ENCODE assay signal across 26 mouse cellular contexts in the genomic region with DNA sequence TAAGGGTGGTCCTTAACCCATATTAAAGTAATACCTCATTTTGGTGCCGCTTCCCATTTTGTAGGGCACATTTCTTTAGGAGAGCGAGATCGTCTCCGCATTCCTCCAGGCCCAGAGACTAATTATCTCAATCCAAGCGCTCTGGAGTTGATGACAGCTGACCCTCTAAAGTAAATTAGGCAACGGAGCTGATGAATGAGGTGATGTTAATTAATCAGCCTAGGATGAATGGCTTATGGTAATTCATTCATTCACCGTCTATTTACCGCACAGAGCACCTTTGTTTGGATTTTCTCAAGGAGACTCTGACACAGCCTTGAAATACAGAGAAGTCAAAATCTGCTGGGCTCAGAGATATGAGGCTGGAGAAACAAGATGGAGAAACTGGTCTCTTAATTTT. TPM values are rescaled to one million over a fixed set of nuclear protein-coding genes. Genes with fewer than 3 reads are reported as not detected.
"Had no signal": no experiment of that assay in that cellular context is flagged by ENCODE, and none has a peak within 500 bp of the region (broad histone marks: within the 10 kb centered on the region; RNA-seq: fewer than 3 reads in every experiment).

No protein-coding gene starts in this region.

- H3K4me3 ChIP-seq: layer of hippocampus, adult 2 months; limb, embryonic 10.5 days; limb, embryonic 13.5 days; liver, embryonic 12.5 days; liver, embryonic 15.5 days; lung, embryonic 15.5 days; megakaryocyte, embryonic 14.5 days; midbrain, embryonic 10.5 days; midbrain, embryonic 13.5 days; myocyte; neural tube, embryonic 13.5 days; stomach, embryonic 15.5 days had no signal

- H3K27ac ChIP-seq: kidney, postnatal 0 days; layer of hippocampus, adult 2 months; limb, embryonic 10.5 days; limb, embryonic 13.5 days; liver, embryonic 12.5 days; liver, embryonic 15.5 days; lung, embryonic 15.5 days; midbrain, embryonic 10.5 days; midbrain, embryonic 13.5 days; neural tube, embryonic 13.5 days; stomach, embryonic 15.5 days had no signal

- H3K27me3 ChIP-seq: liver, embryonic 12.5 days; liver, embryonic 15.5 days; lung, embryonic 15.5 days; megakaryocyte, embryonic 14.5 days; midbrain, embryonic 13.5 days; neural tube, embryonic 13.5 days; stomach, embryonic 15.5 days had no signal

- H3K4me2 ChIP-seq: limb, embryonic 13.5 days; liver, embryonic 12.5 days; liver, embryonic 15.5 days; lung, embryonic 15.5 days; midbrain, embryonic 13.5 days; neural tube, embryonic 13.5 days; stomach, embryonic 15.5 days had no signal

- DNase-seq: kidney, postnatal 25 days; layer of hippocampus, adult 9-11 months; liver; lung, adult 18-20 months; lung, postnatal 10 days; lung, postnatal 36 days; right cerebral cortex, adult 18-20 months; right cerebral cortex, postnatal 14 days; right cerebral cortex, postnatal 4 days; thymus, postnatal 25 days had no signal

- H3K9me3 ChIP-seq: limb, embryonic 10.5 days; liver, embryonic 12.5 days; liver, embryonic 15.5 days; lung, embryonic 15.5 days; midbrain, embryonic 10.5 days; midbrain, embryonic 13.5 days; stomach, embryonic 15.5 days had no signal

- H3K4me1 ChIP-seq: liver, embryonic 12.5 days; liver, embryonic 15.5 days; lung, embryonic 15.5 days; megakaryocyte, embryonic 14.5 days; midbrain, embryonic 10.5 days; midbrain, embryonic 13.5 days; neural tube, embryonic 13.5 days; stomach, embryonic 15.5 days had no signal

- H3K36me3 ChIP-seq: limb, embryonic 10.5 days; limb, embryonic 13.5 days; liver, embryonic 12.5 days; liver, embryonic 15.5 days; lung, embryonic 15.5 days; midbrain, embryonic 10.5 days; midbrain, embryonic 13.5 days; neural tube, embryonic 13.5 days; stomach, embryonic 15.5 days had no signal

- ATAC-seq: liver, embryonic 12.5 days; midbrain, embryonic 13.5 days; midbrain, embryonic 16.5 days had no signal

- H3K9ac ChIP-seq: limb, embryonic 13.5 days; liver, embryonic 12.5 days; liver, embryonic 15.5 days; lung, embryonic 15.5 days; midbrain, embryonic 13.5 days; neural tube, embryonic 13.5 days; stomach, embryonic 15.5 days had no signal

RNA-seq across cellular contexts. Expression of gene Ntf3, which starts 20.7 kb away (rescaled TPM):
- total RNA-seq: monocyte, adult 5-6 weeks; neutrophil, adult 5-6 weeks had no signal
- polyA plus RNA-seq: myocyte had no signal
